Comparison of ENCODE assay signal across 8 mouse cellular contexts in genomic region chr11:51756352-51756771, GRCm38 (mm10). TPM values are rescaled to one million over a fixed set of nuclear protein-coding genes. Genes with fewer than 3 reads are reported as not detected.
DNase-seq lines count a peak whose midpoint lies in the region; ATAC-seq and TF ChIP-seq lines count a peak whose summit lies in the region.

No protein-coding gene starts in this region.

- peak overlapping the region; percentile 98 for H3K4me3 ChIP-seq in embryonic facial prominence, embryonic 12.5 days
- H3K4me3 ChIP-seq in limb, embryonic 11.5 days (ENCODE audit: low read depth, low read length), result peak overlapping the region; percentile 97
- peak overlapping the region; percentile 97 for H3K4me3 ChIP-seq in midbrain, embryonic 13.5 days (replicated peaks)
- H3K4me3 ChIP-seq in small intestine, adult 2 months (ENCODE audit: low read depth, low read length), result peak overlapping the region; percentile 87

- peak; percentile 55; the same call in 1 of the 2 replicates for TF ChIP-seq POLR2A in small intestine, adult 2 months (IDR thresholded peaks at IDR 0.05; ENCODE audit: low read depth, low read length)

- H3K4me2 ChIP-seq in embryonic facial prominence, embryonic 12.5 days (replicated peaks), result peak overlapping the region; percentile 87
- H3K4me2 ChIP-seq in limb, embryonic 11.5 days (ENCODE audit: low read depth, severe bottlenecking), result peak overlapping the region; percentile 84
- H3K4me2 ChIP-seq in midbrain, embryonic 13.5 days (replicated peaks), result peak overlapping the region; percentile 92

- peak overlapping the region; percentile 61 for H3K27ac ChIP-seq in embryonic facial prominence, embryonic 12.5 days
- H3K27ac ChIP-seq in limb, embryonic 11.5 days (replicated peaks; ENCODE audit: low read depth, low read length), result 0 out of 2 replicates have a peak overlapping the region, but pooled peaks have one; percentile 36
- peak overlapping the region; percentile 73 for H3K27ac ChIP-seq in midbrain, embryonic 13.5 days
- peak overlapping the region; percentile 96 for H3K27ac ChIP-seq in small intestine, adult 2 months (ENCODE audit: insufficient read depth, low read depth, low read length)

- TF ChIP-seq CTCF in small intestine, adult 2 months (IDR thresholded peaks at IDR 0.05; ENCODE audit: extremely low read depth, insufficient read length, insufficient replicate concordance, low read depth, low read length), result no peak

- WGBS in embryonic facial prominence, embryonic 12.5 days, result under 1% methylated on average over 41 of the region's 41 CpGs
- WGBS in limb, embryonic 11.5 days, result 2% methylated on average over 39 of the region's 41 CpGs
- under 1% methylated on average over 35 of the region's 41 CpGs for WGBS in midbrain, embryonic 13.5 days
- WGBS in small intestine, adult 2 months, result under 1% methylated on average over 41 of the region's 41 CpGs

- H3K9me3 ChIP-seq in embryonic facial prominence, embryonic 12.5 days, result no peaks in the 10 kb centered on the region
- no peaks in the 10 kb centered on the region for H3K9me3 ChIP-seq in limb, embryonic 11.5 days (ENCODE audit: control insufficient read depth, low read length)
- no peaks in the 10 kb centered on the region for H3K9me3 ChIP-seq in midbrain, embryonic 13.5 days

- DNase-seq in 3T3-L1 (ENCODE audit: low read depth, low spot score), result peak; percentile 92
- peak; percentile 96 to 98 for DNase-seq in adrenal gland, postnatal 36 days
- peak; percentile 94 to 97 for DNase-seq in heart, adult 18-20 months
- peak; percentile 94 for DNase-seq in kidney, adult 18-20 months
- peak; percentile 92 for DNase-seq in limb, embryonic 11.5 days (ENCODE audit: low spot score)

- H3K36me3 ChIP-seq in embryonic facial prominence, embryonic 12.5 days, result no peaks in the 10 kb centered on the region
- no peaks in the 10 kb centered on the region; the same call in 1 of the 2 replicates for H3K36me3 ChIP-seq in limb, embryonic 11.5 days (ENCODE audit: control insufficient read depth, insufficient read depth, low read length)
- H3K36me3 ChIP-seq in midbrain, embryonic 13.5 days, result no peaks in the 10 kb centered on the region
- H3K36me3 ChIP-seq in small intestine, adult 2 months (ENCODE audit: control insufficient read depth, insufficient read depth, low read length), result peaks cover 4% of the 10 kb centered on the region; the same call in 1 of the 2 replicates

- H3K27me3 ChIP-seq in embryonic facial prominence, embryonic 12.5 days, result no peaks in the 10 kb centered on the region; the same call in 1 of the 2 replicates
- H3K27me3 ChIP-seq in limb, embryonic 11.5 days (ENCODE audit: control insufficient read depth, insufficient read depth, low read length), result no peaks in the 10 kb centered on the region
- H3K27me3 ChIP-seq in midbrain, embryonic 13.5 days, result peaks cover 16% of the 10 kb centered on the region
- no peaks in the 10 kb centered on the region for H3K27me3 ChIP-seq in small intestine, adult 2 months (ENCODE audit: control insufficient read depth, insufficient read depth, low read length)

- peaks cover 12% of the 10 kb centered on the region for H3K4me1 ChIP-seq in embryonic facial prominence, embryonic 12.5 days
- H3K4me1 ChIP-seq in limb, embryonic 11.5 days (ENCODE audit: control insufficient read depth, insufficient read depth, low read length), result peaks cover 3% of the 10 kb centered on the region; the same call in 1 of the 2 replicates
- peaks cover 27% of the 10 kb centered on the region for H3K4me1 ChIP-seq in midbrain, embryonic 13.5 days (replicated peaks)
- H3K4me1 ChIP-seq in small intestine, adult 2 months (ENCODE audit: control insufficient read depth, insufficient read depth, insufficient read length, low read length), result peaks cover 11% of the 10 kb centered on the region; the same call in 1 of the 2 replicates

- ATAC-seq in embryonic facial prominence, embryonic 12.5 days (ENCODE audit: insufficient number of reproducible peaks, insufficient read depth, low FRiP score, low TSS enrichment), result peak; percentile 94
- ATAC-seq in limb, embryonic 11.5 days (ENCODE audit: insufficient number of reproducible peaks, low FRiP score, low TSS enrichment, low read depth), result peak; percentile 92
- peak; percentile 98 for ATAC-seq in midbrain, embryonic 13.5 days

- peak overlapping the region; percentile 97 for H3K9ac ChIP-seq in embryonic facial prominence, embryonic 12.5 days
- H3K9ac ChIP-seq in limb, embryonic 11.5 days (ENCODE audit: low read length), result peak overlapping the region; percentile 87
- H3K9ac ChIP-seq in midbrain, embryonic 13.5 days (replicated peaks), result peak overlapping the region; percentile 94

RNA-seq across cellular contexts. Expression of gene Sec24a, which starts 7.1 kb away (rescaled TPM):
- total RNA-seq in adrenal gland, postnatal 36 days (2021), result 10 to 100 TPM; 33.9 to 34.9 TPM
- 14.6 and 15.1 TPM in 2 replicates for polyA plus RNA-seq in embryonic facial prominence, embryonic 12.5 days (2016; fragmentation: Nextera tagmentation; extraction: Ambion mirVana)
- 10 to 100 TPM; 16.4 to 17.8 TPM for total RNA-seq in heart, adult 18-20 months (2021)
- polyA plus RNA-seq in limb, embryonic 11.5 days (2014; fragmentation: Nextera tagmentation; extraction: Ambion mirVana), result 11.4 and 13.6 TPM in 2 replicates
- 13.8 and 14.9 TPM in 2 replicates for polyA plus RNA-seq in midbrain, embryonic 13.5 days (2015; fragmentation: Nextera tagmentation; extraction: Ambion mirVana)
- 36.6 and 56.9 TPM in 2 replicates for polyA plus RNA-seq in small intestine, adult 2 months (2012; rRNA removed)

RNA-seq across cellular contexts. Expression of gene Sar1b, which starts 7.1 kb away (rescaled TPM):
- total RNA-seq in adrenal gland, postnatal 36 days (2021), result 100 to 1,000 TPM in 1 of 2 experiments, 10 to 100 TPM in 1; 95.5 to 112 TPM
- 91.6 and 93.1 TPM in 2 replicates for polyA plus RNA-seq in embryonic facial prominence, embryonic 12.5 days (2016; fragmentation: Nextera tagmentation; extraction: Ambion mirVana)
- 100 to 1,000 TPM; 142 to 150 TPM for total RNA-seq in heart, adult 18-20 months (2021)
- 89.5 and 90.5 TPM in 2 replicates for polyA plus RNA-seq in limb, embryonic 11.5 days (2014; fragmentation: Nextera tagmentation; extraction: Ambion mirVana)
- 150 and 167 TPM in 2 replicates for polyA plus RNA-seq in midbrain, embryonic 13.5 days (2015; fragmentation: Nextera tagmentation; extraction: Ambion mirVana)
- 11.4 and 19.9 TPM in 2 replicates for polyA plus RNA-seq in small intestine, adult 2 months (2012; rRNA removed)

Comparison
In these comparisons a context has a peak if more than half of its experiments do, and no peak if none do; other contexts are left out.
1. Peak in every context shown above with its lines: DNase-seq, ATAC-seq, H3K4me3 ChIP-seq and H3K27ac ChIP-seq.
2. H3K27ac ChIP-seq: peak in every context shown above with its lines; median percentile 96 in small intestine, adult 2 months; 73 in midbrain, embryonic 13.5 days; 61 in embryonic facial prominence, embryonic 12.5 days; 36 in limb, embryonic 11.5 days.